Mouse (Mus musculus): ENCODE data around the gene Erp44.

The Erp44 gene

GRCm38 (mm10) chr4:48279498-48280134 is at the start of gene Erp44, which contains the start of gene Invs:
TSS of gene Erp44 (minus strand) at chr4:48279558.
TSS of gene Invs (plus strand) at chr4:48279760.
- DNase-seq (ENCODE audit: low read depth, low spot score), result peak; percentile 96

GRCm38 (mm10) chr4:48328042-48328441 is 48.7 kb upstream of the Erp44 start:
- DNase-seq (ENCODE audit: low read depth, low spot score), result no peak

GRCm38 (mm10) chr4:48327192-48327591 is 47.8 kb upstream of the Erp44 start:
- DNase-seq (ENCODE audit: low read depth, low spot score), result no peak

- DNase-seq (ENCODE audit: low read depth, low spot score), result no peak
Observed at GRCm38 (mm10) chr4:48322095-48322494, 42.7 kb upstream of the Erp44 start.

GRCm38 (mm10) chr4:48321276-48321675 is 41.9 kb upstream of the Erp44 start:
- no peak for DNase-seq (ENCODE audit: low read depth, low spot score)

- DNase-seq (ENCODE audit: low read depth, low spot score), result no peak
Observed at GRCm38 (mm10) chr4:48316036-48316435, 36.7 kb upstream of the Erp44 start.

GRCm38 (mm10) chr4:48314814-48315213 is 35.5 kb upstream of the Erp44 start:
- DNase-seq (ENCODE audit: low read depth, low spot score), result no peak

GRCm38 (mm10) chr4:48287086-48287757 is 7.9 kb upstream of the Erp44 start:
- peak; percentile 27 for DNase-seq (ENCODE audit: low read depth, low spot score)

- DNase-seq (ENCODE audit: low read depth, low spot score), result no peak
Observed at GRCm38 (mm10) chr4:48281121-48281520, 1.8 kb upstream of the Erp44 start.

GRCm38 (mm10) chr4:48278757-48279497 is 431 bp downstream of the Erp44 start:
- DNase-seq (ENCODE audit: low read depth, low spot score), result peak; percentile 29

- no peak for DNase-seq (ENCODE audit: low read depth, low spot score)
Observed at GRCm38 (mm10) chr4:48277011-48277410, 2.3 kb downstream of the Erp44 start.

- no peak for DNase-seq (ENCODE audit: low read depth, low spot score)
Observed at GRCm38 (mm10) chr4:48275736-48276135, 3.6 kb downstream of the Erp44 start.

- DNase-seq (ENCODE audit: low read depth, low spot score), result no peak
Observed at GRCm38 (mm10) chr4:48273119-48273829, 6.1 kb downstream of the Erp44 start.

- no peak for DNase-seq (ENCODE audit: low read depth, low spot score)
Observed at GRCm38 (mm10) chr4:48271838-48272237, 7.5 kb downstream of the Erp44 start.

- no peak for DNase-seq (ENCODE audit: low read depth, low spot score)
Observed at GRCm38 (mm10) chr4:48270532-48270931, 8.8 kb downstream of the Erp44 start.

- no peak for DNase-seq (ENCODE audit: low read depth, low spot score)
Observed at GRCm38 (mm10) chr4:48268127-48268526, 11.2 kb downstream of the Erp44 start.

GRCm38 (mm10) chr4:48267683-48268082 is 11.7 kb downstream of the Erp44 start:
- no peak for DNase-seq (ENCODE audit: low read depth, low spot score)

- DNase-seq (ENCODE audit: low read depth, low spot score), result no peak
Observed at GRCm38 (mm10) chr4:48258045-48258444, 21.3 kb downstream of the Erp44 start.

GRCm38 (mm10) chr4:48253266-48253665 is 26.1 kb downstream of the Erp44 start:
- no peak for DNase-seq (ENCODE audit: low read depth, low spot score)

GRCm38 (mm10) chr4:48244280-48244679 is 35.1 kb downstream of the Erp44 start:
- DNase-seq (ENCODE audit: low read depth, low spot score), result no peak

- DNase-seq (ENCODE audit: low read depth, low spot score), result no peak
Observed at GRCm38 (mm10) chr4:48243737-48244136, 35.6 kb downstream of the Erp44 start.

- no peak for DNase-seq (ENCODE audit: low read depth, low spot score)
Observed at GRCm38 (mm10) chr4:48242482-48242881, 36.9 kb downstream of the Erp44 start.
